Mouse (Mus musculus) embryonic fibroblast, embryonic 13.5 days (primary cell): Measurements from ENCODE around the gene 4930404H24Rik.

Experiments used
- CTCF ChIP-seq: IDR thresholded peaks from 2 replicates; pipeline ENCODE4 v1.5.1; 2011; ENCODE audit warnings: mild to moderate bottlenecking, control low read depth, low read length, moderate library complexity, borderline replicate concordance; ENCODE audit not compliant: insufficient read depth
- POLR2A ChIP-seq: IDR thresholded peaks from 2 replicates; pipeline ENCODE4 v1.6.1; 2011; ENCODE audit warnings: low read depth, mild to moderate bottlenecking, control low read depth, low read length, moderate library complexity

GRCm38 (mm10) chr2:153479486-153479885, 13.1 kb upstream of the 4930404H24Rik start:
- TF ChIP-seq CTCF (no peak), POLR2A (no peak)
